Mouse (Mus musculus) layer of hippocampus, postnatal 36 days (tissue): Measurements from ENCODE around the gene Ifitm10. TPM values are rescaled to one million over a fixed set of nuclear protein-coding genes. Genes with fewer than 3 reads are reported as not detected.

ENCODE experiments used
- DNase-seq, 2 experiments: peaks; one replicate each; pipeline ENCODE4 v3.0.0; 2022
- total RNA-seq, 2 experiments: library from RNA; stranded (reverse); gene quantifications; 2 replicates each; pipeline ENCODE4 v1.2.3; 2021

Gene Ifitm10
- total RNA-seq, 2 experiments from 2014 or later, result 34.2 to 35.7 TPM

DNA sequence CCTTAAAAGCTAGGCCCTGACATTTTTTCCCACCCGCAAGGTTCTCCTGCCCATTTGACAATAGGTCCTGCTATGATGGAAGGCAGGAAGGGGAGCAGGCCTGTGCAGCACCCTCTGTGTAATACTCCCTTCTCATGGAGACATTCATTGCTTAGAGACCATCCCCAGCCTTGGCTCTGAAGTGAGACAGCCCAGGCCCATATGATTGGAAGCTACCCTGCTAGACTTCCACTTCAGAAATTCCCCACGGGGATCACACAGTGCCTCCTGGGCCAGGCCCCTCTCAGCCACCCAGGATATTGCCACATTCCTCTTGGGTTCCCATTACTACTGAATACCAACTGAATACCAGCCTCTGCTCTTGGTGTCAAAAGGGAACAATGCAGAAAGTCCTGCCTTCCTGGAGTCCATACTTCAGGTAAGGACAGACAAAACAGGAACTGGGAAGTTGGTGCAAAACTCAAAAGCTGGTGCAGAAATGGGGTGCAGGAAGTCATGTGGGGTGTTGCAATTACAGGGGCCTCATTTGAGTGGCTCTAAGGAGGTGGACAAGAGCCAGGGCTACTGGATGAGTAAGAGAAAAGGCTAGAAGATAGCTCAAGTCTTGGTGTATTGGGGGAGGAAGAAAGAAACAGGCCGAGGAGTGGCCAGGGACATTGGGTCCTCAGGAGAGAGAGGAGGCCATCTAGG is 16.6 kb upstream of the Ifitm10 start:
- DNase-seq, result no peak

DNA sequence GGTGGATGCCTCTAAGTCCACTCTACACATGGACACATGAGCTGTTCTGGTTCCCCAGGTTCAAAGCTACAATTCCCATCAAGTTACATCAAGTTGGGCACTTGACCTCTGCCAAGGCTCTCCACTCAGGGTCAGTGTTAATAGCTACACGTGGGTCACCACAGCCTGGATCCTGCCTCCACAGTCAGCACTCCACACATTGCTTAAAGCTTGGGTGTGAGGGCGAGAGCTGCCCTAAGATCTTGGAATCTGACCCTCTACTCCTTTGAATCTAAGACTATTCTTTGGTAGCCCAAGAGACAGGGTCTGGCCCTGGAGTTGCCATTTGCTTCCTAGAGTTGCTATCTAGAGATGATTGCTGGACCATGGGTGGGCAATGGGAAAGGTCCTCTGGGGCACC is 15.2 kb upstream of the Ifitm10 start:
- no peak for DNase-seq

DNA sequence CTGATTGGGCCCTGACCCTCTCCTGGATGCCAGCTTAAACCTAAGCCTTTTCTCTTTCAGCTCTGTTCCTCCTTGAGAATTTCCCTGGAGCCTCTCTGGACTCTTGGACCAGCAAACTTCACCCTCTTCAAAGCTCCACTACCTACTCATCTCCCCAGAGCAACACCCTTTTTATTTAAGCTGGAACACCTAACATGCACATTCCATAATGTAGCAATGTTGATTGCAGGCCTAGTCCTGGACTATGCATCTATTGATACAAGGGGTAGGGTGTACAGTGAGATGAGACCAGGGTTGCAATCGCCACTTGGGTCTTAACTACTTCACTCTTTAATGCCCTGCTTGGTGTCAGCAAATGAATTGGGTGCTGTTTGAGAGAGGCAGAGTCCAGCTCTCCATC is 14.6 kb upstream of the Ifitm10 start:
- no peak for DNase-seq

DNA sequence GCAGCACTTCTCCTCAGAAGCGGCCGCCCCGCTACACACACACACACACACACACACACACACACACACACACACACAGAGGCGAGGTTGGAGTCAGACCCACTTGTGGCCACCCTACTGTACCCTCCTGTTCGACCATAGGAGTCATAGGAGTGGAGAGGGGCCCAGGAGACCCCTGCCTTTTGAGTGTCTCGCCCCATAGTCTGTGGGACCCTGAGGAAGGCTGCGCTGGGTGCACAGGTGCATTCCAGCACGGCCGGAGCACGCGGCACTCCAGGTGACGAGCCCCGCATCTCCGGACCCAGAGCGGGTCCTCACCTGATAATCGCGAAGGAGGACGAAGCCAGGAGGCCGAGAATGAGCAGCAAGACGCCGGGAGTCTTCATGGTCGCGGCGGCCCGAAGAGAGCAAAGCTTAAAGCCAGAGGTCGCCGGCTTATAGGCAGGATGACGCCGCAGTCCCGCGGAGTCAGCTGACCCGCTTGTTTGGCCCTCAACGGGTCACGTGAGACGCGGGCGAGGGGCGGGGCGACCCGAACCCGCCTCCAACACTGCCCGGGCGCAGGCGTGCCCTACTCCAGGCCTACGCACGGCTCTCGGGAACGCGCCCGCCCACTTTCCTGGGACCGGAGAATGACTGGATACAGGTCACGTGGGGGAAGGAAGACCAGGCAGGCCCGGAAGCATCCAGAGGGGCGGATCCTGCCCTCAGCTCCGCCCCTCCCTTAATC is 14.0 kb upstream of the Ifitm10 start, which contains the start of gene Ctsd:
Gene Ctsd, minus strand, starts transcription at position 620 of the 730 bp plus-strand sequence.
- peak; percentile 94 to 96 for DNase-seq

DNA sequence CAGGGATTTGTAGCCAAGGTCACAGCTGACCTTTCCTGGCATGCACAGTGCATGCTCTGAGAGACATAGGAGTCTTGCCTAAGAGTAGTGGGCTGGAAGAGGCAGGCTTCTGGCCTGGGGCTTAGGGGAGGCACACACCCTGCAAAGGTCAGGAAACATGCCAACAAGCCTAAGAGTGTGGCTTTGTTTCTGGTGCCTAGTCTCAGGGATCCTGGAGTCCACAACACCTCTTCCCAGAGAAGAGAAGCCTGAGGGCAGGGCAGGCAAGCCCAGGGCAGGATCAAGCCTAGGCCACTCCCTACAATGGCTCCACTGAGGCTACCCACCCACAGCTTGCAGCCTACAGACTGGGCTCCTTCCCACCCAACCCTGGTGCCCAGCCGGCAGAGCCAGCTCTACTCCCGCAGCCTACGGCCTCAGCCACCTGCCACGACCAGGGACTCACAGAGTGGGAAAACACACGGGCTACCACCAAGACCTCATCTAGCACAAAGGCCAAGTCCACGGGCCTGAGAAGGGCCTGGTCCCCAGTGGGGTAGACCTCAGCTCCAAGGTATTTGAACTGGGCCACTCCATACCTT is 13.2 kb upstream of the Ifitm10 start:
- no peak for DNase-seq

DNA sequence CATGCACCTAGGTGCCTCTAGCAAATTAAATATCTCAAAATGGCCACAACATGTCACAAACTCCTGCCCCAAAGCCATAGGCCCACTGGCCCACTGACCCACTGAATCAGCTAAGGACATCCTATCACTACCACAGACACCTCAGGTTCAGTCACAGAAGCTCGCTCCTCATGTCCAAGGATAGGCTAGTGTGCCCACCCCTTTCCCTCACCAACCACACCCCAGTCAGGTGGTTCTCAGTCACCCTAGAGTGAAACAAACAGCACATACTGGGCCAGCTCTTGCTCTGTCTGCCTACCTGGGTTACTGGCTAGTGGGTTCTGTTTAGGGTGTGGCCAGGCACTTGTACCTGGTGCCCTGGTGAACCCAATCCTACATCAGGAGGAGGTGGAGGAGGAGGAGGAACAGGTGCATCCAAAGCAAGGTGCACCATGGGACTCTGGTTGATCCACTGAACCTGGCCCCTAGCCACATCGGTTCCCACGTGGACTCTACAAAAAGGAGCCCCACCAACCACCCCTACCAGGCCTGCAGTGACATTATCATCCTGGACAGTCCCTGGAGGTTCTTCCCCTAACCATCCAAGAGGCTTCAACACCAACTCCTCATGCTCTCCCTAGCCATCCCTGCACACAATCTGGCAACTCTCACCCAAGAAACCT is 12.3 kb upstream of the Ifitm10 start:
- no peak for DNase-seq

DNA sequence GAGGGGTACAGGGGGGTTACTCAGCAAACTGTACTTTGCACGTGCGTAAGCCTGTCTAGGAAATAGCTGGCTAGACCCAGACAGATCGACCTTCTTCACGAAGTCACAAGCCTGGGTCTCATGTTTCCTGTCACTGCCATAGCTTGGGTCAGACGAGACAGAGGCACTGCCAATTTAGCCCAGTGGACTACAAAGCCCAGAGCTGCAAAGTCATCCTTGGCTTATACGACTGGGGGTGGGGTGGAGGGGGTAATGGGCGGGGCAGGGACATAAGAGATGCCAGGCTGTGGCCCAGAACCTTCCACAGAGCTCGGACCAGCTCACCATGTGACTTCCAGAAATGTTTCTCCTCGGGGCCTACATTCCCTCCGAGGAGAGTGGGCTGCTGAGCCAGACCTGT is 10.8 kb upstream of the Ifitm10 start:
- no peak for DNase-seq

DNA sequence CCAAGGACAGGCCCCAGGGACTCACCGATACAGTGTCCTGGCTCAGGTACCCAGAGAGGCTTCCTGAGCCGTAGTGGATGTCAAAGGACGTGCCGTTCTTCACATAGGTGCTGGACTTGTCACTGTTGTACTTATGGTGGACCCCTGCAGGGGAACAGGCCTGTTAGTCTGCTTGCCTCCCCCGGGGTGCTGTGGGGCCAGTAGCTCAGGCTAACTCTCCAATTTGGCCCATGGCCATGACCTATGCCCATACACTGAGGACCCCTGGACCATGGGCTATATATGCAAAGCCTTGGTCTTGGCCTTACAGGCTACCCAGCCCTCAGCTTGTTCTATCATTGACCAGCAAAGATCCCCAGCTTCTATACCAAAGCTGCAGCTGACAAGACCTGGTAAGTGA is 9.0 kb upstream of the Ifitm10 start, which contains the start of gene Gm49369:
Gene Gm49369, minus strand, starts transcription at position 101 of the 400 bp plus-strand sequence.
- DNase-seq, result no peak

DNA sequence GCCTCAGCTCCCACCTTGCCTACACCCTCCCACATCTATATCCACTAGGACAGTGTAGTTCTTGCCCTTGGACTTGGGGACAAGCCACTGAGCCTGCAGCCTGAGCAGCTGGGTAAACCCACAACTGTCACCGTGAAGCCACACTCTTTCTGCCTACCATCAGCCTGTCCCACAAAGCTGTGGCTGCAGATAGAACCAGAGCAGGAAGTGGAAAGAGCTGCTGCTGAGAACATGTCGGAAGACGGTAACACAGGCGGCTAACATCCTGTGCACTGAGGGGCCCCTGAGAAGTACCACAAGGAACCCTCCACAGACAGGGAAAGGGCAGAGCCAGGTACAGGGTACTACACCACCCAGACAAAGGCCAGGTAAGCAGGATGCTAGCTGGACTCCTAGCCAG is 7.6 kb upstream of the Ifitm10 start:
- DNase-seq, result no peak

DNA sequence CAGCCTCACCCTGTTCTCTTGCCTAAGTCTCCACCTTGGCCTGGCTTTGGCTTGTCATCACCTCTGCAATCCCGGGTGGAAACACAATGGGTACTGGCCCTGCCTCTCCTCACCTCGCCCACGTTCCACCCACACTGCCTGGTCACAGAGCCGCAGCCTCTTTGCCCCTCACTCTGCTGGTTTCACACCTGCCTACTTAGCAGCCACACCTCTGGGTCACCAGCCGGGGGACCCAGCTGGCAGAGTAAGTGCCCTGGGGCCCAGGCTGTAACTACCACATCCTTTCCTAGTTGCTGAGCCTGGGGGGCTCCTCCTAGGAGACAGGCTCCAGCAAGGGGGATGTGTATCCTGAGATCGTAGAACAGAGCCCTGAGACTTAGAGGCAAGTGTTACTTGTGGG is 5.6 kb upstream of the Ifitm10 start:
- DNase-seq, result no peak

DNA sequence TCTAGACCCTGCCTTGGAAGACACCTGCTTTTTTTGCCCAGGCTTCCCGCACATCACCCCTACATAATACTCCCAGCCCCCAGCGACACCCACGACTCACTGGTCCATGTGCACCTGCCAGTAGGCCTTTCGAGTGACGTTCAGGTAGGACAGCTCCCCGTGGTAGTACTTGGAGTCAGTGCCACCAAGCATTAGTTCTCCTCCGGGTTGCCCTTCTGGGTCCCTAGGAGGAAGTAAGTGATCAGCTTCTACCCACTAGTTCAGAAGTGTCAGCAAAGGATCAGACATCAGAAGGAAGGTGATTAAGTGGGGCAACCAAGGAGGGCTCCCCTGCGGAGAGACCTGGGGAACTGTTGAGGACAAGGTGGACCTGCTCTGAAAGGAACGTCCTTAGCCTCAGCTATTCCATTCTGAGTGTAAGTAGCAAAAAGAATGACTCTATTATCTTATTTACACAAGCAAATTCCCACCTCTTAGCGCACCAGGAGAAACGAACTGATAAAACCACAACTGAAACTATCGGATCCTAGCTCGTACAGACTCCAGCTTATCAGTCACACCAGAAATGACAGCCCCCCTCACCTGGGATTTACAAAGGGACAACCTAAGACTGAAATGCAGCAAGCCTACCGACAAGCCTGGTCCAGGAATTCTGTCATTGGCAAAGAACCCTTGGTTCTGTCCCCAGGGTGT is 3.8 kb upstream of the Ifitm10 start:
- DNase-seq, result no peak

DNA sequence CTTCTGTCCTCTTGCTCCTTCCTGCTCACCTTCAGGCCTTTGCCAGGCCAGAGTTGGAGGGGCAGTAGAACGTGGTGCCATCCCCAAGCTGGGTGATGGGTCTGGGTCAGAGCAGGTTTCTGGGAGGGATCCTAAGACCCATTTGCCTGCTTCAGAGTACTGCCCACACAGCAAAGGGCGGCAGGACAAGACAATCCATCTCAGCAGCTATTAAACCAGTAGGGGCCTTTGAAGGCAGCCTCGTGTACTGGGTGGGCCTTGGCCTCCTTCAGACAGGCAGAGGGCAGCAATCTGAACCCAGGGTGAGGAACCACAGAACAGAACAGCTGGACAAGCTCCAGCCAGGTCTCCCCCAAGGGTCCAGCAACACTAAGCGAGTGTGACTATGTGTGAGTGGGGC is 2.5 kb upstream of the Ifitm10 start:
- DNase-seq, result no peak

DNA sequence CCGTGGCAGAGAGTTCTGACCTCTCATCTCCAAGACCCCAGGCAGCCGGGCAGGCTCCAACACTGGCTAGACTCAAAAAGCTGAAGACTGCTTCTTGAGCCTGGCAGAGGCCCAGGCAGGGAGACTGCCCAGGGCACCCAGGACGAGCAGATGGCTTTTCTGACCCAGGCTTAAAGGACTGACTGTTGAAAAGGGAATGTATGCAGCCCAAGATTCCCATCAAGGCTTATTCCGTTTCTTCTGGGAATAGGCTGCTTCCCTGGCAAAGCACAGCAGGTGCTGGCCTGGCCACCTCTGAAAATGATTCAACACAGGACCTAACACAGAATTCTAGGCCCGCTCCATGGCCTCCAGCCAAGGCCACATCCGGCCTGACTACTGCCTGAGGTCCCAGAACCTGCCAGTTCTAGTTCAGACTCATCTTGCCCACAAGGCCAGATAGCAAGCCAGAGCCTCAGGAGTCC is 1.7 kb upstream of the Ifitm10 start:
- DNase-seq, result peak; percentile 27 to 40

DNA sequence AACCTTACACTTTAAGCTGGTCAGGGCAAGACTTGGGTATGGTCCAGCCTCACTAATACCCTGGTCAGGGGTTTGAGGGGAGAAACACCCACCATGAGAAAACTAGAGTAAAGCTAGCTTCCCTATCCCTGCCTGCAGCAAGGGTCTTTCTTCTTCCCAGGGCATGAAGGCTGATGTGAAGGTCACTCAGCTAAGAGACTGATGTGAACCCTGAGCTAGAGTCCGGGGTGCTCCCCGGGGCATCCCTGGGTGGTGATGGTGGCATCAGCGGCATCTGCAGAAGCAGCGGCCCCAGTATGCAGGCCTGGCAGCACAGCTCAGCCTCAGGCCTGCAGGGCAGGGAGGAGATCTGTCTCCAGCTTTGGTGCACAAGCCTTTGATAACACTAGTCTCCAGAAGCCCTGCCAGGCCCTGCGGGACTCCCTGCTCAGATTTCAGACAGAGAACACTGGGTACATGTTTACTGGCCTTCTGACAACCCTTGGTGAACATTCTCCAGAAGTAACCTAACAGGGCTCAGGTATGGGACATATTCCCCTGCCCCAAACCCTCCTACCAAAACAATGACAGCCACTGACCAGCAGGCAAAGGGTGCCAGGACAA is 961 bp upstream of the Ifitm10 start:
- DNase-seq, result no peak

DNA sequence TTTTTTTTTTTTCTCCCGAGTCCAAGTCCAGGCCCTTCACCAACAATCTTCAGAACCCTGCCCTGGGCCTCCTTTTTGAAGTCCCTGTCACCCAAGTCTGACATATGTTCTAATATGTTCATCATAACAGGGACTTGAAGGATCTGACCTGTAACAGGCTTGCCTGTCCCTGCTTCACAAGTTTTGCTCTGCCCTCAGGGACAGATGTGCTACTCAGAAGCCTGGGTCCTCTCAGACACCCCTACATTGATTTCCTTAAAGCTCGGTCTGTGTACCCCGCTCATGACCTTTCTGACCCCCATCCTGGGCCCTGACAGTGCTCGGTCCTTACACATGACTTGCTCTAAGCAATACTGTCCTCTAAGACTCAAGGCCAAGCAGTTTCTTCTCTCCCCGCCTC is 514 bp downstream of the Ifitm10 start:
- no peak for DNase-seq

DNA sequence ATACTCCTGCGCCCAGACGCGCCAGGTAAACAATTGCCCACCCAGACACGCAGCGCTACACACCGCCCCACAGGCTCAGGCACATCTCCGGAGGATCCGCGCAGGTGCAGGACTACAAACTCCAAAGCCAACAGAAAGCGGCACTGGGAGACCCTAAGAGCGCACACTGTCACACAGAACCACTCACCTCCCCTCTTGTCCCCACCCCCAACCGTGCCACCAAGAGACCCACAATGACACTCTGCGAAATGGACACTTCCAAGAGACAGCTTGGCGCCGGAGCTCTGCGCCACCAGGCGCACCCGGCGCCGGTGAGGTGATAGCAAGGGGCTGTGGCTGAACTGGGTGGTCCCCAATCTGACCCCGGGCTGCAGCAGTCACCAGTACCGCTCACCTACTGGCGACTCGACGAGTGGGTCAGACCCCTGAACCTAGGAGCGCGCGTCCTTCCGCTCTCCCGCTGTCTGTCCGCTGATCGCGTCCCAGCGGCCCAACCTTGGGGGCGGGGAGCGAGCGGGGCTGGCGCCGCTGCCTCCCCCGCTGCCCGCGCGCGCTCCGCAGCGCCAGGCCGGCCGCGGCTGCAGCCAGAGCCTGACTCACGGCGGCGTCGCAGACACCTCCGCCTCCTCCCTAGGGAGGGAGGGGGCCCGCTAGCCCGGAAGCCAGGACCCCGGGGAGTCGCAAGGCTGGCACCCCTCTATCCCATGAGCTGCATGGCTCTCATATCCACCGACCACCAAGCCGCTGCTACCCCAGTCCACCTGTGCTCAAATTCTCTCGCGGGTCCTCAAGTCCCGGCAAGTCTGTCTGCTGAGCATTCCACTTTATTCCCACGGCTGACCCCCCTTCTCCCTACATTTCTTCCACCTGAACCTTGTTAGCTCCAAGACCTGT is 1.5 kb downstream of the Ifitm10 start:
- DNase-seq, result peak; percentile 27 to 29

DNA sequence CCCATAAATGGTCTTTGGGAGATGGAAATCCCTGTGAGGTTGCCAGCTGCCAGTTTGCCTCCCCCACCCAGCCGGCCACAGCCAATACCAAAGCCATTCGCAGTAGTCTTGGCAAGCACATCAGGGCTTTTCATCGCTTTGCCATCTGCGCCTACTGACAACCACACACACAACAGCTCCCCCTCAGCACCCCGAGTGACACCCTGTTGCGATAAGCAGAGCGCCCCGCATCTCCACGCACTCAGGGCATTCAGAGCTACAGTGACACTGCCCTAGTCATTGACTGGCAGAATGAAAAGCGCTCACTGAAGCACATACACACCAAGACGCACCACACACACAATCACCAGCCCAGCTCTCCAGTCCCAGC is 2.2 kb downstream of the Ifitm10 start:
- peak; percentile 75 to 80 for DNase-seq

DNA sequence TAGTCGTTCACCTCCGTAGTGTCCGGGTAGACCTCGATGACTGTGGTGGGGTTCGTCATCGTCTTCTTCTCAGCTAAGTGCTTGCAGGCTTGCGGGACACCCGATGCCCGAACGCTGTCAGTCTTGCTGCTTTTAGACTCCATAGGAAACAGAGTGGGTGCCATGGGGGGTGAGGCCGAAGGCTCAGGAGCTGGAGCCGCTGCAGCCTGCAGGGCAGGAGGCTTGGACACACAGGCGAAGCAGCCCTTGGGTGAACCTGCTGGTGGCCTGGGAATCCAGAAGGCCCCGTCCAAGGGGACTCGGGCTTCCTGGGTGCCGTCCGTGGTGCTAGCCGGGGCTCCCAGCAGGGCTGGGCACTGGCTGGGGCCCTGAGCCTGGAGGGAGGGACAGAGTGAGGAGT is 2.6 kb downstream of the Ifitm10 start:
- DNase-seq, result no peak

DNA sequence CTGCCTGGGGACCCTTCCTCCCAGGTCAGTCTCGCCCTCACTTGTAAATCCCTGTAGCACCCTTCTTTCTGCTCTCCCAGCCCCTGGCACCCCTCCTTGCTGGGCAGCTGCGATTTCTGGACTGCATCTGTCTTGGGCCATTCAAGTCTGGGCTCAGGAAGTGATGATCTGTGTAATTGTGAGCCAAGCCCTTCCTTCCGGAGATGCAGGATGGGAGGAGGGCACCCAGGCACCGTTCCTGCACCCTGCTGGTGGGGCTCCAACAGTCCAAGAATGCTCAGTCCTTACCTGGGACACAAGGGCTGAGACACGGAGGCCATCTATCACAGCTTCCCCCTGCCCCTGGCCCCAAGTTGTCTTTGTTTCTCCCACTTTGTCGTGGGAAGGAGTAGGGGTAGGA is 3.7 kb downstream of the Ifitm10 start:
- no peak for DNase-seq

DNA sequence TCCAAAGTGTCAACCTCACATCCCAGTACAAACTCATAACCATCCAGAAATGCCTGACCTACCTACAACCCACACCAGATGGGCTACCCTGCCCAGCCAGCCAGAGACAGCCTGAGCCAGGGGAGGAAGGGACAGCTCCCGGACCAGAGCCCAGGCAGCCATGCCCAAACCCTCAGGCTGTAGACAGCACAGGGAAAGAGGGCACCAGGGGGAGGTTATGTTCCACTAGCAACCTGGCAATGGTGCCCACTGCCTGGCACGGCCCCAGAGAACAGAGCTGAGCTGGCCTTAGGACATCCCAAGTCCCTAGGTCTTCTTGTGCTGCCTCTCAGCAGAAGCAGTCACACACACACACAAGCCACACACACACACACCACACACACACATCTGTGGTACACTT is 4.7 kb downstream of the Ifitm10 start:
- DNase-seq, result no peak

DNA sequence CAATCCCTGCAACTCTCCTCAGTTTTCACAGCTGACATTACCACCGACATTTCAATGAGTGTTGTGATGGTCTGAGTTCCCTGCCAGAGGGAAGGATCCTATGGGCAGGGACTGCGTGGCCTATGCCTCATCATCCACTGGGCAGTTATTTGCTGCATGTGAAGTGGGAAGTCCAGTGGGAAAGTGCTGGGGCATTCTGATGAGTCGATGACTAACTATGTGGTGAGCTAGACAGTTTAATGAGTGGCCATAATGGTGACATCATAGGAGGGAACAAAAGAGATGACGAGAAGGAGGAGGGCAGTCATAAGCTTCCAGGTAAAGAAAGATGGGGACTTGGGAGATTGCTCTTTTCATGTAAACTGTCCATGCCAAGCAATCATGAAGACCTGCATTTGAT is 10.4 kb downstream of the Ifitm10 start:
- no peak for DNase-seq
